Mouse (Mus musculus) intestine, embryonic 14.5 days (tissue): Measurements from ENCODE around the gene Ckm. TPM values are rescaled to one million over a fixed set of nuclear protein-coding genes. Genes with fewer than 3 reads are reported as not detected.

Experiments
- ATAC-seq: fragments of 200-750 bp; cut with Nextera tagmentation; replicated peaks from 2 replicates; pipeline ENCODE4 v1.8.0; 2017; ENCODE audit warnings: low read depth, moderate number of reproducible peaks, moderate TSS enrichment, moderate library complexity; ENCODE audit not compliant: low FRiP score, low TSS enrichment
- DNase-seq: peaks from one replicate; pipeline ENCODE4 v3.0.0-alpha.2; 2018; ENCODE audit warnings: low spot score
- H3K27ac ChIP-seq: fragments of 300-500 bp; sonication (generic); 2 replicates; pipeline ENCODE4 v1.5.1; 2014; ENCODE audit warnings: low read depth, mild to moderate bottlenecking, control low read depth
- H3K27me3 ChIP-seq: fragments of 300-500 bp; sonication (generic); replicated peaks from 2 replicates; pipeline ENCODE4 v1.6.1; 2014; ENCODE audit warnings: low read length, control low read depth; ENCODE audit not compliant: control insufficient read depth, insufficient read depth
- H3K36me3 ChIP-seq: fragments of 300-500 bp; sonication (generic); 2 replicates; pipeline ENCODE4 v1.6.1; 2014; ENCODE audit warnings: low read length, control low read depth; ENCODE audit not compliant: control insufficient read depth, insufficient read depth
- H3K4me1 ChIP-seq: fragments of 300-500 bp; sonication (generic); replicated peaks from 2 replicates; pipeline ENCODE4 v1.6.1; 2014; ENCODE audit warnings: low read length, control low read depth, mixed read lengths; ENCODE audit not compliant: control insufficient read depth, insufficient read depth
- H3K4me2 ChIP-seq: fragments of 300-500 bp; sonication (generic); 2 replicates; pipeline ENCODE4 v1.6.1; 2014; ENCODE audit warnings: low read length
- H3K4me3 ChIP-seq: fragments of 300-500 bp; sonication (generic); 2 replicates; pipeline ENCODE4 v1.5.1; 2014; ENCODE audit warnings: low read depth, low read length, control low read depth, mixed read lengths
- H3K9ac ChIP-seq: fragments of 300-500 bp; sonication (generic); 2 replicates; pipeline ENCODE4 v1.6.1; 2014; ENCODE audit warnings: mild to moderate bottlenecking, low read length
- H3K9me3 ChIP-seq: fragments of 300-500 bp; sonication (generic); 2 replicates; pipeline ENCODE4 v1.6.1; 2016; ENCODE audit warnings: low read length, control low read depth; ENCODE audit not compliant: control insufficient read depth
- WGBS: fragments of 180-500 bp; shearing (Covaris S2); extraction: QIAGEN DNeasy Blood & Tissue Kit; methylation state at CpG from one replicate; pipeline ENCODE4 v1.1.7; 2014; 5-methylcytosine and 5-hydroxymethylcytosine counted together
- polyA plus RNA-seq: library from polyadenylated mRNA; unstranded; fragments of >200 nt; fragmentation: Nextera tagmentation; extraction: Ambion mirVana; gene quantifications from 2 replicates; pipeline ENCODE4 v1.2.1, GENCODE M21; 2014

Gene Ckm
- polyA plus RNA-seq, 1 experiment from 2014 or later: 1.1 TPM

DNA sequence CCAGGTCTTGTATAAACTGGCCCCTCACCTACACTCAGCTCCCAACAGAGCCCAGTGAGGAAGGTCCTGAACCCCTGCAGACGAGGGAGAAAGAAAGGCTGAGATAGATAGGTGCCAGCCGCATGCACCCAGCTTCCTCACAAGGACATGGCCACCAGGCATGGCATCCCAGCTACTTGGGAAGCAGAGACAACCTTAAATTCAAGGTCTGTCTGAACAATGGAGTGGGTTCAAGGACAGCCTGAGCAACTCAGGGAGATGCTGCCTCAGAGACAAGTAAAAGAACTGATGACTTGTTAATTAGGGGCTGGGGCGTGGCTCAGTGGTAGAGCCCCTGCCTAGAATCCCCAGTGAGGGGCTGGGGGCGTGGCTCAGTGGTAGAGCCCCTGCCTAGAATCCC lies 50.6 kb downstream of the Ckm start:
- H3K4me3 ChIP-seq: no peak overlapping the region
- WGBS: 94% methylated on average over 4 of the region's 4 CpGs
- no peaks in the 10 kb centered on the region for H3K27me3 ChIP-seq
- no peak for ATAC-seq
- H3K4me1 ChIP-seq: peaks cover 14% of the 10 kb centered on the region
- H3K9ac ChIP-seq: no peak overlapping the region
- peaks cover 20% of the 10 kb centered on the region for H3K36me3 ChIP-seq
- H3K27ac ChIP-seq: no peak overlapping the region
- no peak overlapping the region for H3K4me2 ChIP-seq
- no peaks in the 10 kb centered on the region for H3K9me3 ChIP-seq
- no peak for DNase-seq

DNA sequence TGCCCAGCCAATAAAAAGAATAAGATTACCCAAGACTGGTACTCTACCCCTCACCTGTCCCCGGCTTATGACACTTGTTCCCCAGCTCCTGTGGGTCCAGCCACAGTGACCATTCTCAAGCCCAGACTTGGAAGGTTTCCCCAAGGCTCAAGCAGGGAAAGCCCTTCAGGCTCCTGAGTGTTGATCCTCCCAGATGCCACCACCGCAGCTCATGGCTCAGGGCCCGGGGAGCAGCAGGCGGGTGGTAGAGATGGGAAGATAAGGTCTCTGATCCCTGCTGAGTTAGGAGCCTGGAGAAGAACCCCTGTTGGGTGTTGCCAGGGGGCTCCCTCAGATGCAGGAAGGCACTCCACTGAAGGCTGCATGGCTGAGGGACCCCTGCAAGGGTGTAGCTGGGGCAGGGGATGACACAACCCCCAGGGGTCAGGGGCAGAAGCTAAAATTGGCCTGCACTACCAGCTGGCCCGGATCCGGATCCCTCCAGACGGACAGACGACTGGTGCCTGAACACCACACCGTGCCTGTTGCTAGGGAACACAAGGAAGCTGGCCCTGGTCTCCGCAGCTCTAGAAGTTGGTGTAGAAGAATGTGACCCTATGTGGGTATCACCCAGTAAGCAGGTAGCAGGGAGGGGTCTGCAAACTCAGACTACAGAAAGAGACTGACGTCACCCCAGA lies 51.4 kb downstream of the Ckm start:
- Histone ChIP-seq H3K4me3 (no peak overlapping the region), H3K4me1 (peaks cover 14% of the 10 kb centered on the region), H3K9me3 (no peaks in the 10 kb centered on the region), H3K36me3 (peaks cover 17% of the 10 kb centered on the region), H3K27me3 (no peaks in the 10 kb centered on the region), H3K9ac (no peak overlapping the region), H3K4me2 (no peak overlapping the region), H3K27ac (no peak overlapping the region)
- ATAC-seq (no peak), DNase-seq (no peak)
- 74% methylated on average over 11 of the region's 11 CpGs for WGBS

DNA sequence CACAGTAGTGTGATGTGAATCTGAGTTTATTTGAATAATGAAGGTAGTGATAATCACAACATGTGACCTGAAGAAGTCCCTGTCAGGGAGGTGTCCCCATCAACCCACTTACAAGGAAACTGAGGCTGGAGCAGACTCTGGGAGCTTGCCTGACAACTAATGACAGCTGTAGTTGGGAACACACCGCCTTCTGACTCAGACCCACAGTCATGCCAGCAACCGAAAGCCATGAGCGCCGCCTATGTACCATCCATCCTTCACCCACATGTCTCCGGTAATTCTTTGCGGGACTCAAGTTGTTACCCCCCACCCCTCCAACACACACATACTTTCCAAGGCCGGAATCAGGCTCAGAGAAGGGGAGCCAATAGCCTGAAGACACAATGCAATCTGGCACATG lies 52.1 kb downstream of the Ckm start:
- no peak overlapping the region for H3K27ac ChIP-seq
- peak overlapping the region; percentile 83 for H3K4me2 ChIP-seq
- peaks cover 11% of the 10 kb centered on the region; the same call in 1 of the 2 replicates for H3K36me3 ChIP-seq
- WGBS: 89% methylated on average over 7 of the region's 7 CpGs
- H3K4me3 ChIP-seq: peak overlapping the region; percentile 91; the same call in 1 of the 2 replicates
- no peak overlapping the region for H3K9ac ChIP-seq
- peaks cover 14% of the 10 kb centered on the region for H3K4me1 ChIP-seq
- H3K9me3 ChIP-seq: no peaks in the 10 kb centered on the region
- DNase-seq (no peak), ATAC-seq (no peak)
- H3K27me3 ChIP-seq: no peaks in the 10 kb centered on the region

DNA sequence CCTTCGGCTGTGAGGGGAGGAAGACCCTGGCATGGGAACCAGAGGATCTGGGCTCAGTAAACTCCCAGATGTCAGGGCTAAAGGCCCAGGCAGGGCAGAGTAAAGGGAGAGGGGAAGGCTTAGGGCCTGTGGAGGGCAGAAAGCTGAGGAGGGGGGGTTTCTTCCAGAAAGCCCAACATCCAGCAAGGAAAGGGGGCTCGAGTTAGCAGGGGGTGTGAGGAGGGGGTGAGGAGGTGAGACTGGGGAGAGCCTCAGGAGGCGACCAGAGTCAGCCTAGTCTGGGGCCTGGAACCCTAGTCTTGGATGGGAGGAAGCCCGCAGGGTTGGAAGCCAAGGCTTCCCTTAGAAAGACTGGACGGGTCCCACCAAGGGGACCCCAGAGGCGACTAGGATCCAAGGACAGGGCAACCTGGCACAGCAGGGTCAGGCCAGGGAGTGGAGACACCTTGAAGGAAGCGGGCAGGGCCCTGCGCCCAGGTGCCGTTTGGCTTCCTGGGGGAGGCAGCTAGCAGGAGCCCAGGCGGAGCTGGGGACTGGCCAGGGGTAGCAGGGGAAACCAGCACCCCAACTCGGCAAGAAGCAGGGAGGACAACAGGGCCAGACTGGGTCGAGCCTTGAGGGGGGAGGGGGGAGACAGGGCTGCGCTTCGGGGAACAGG lies 53.0 kb downstream of the Ckm start:
- no peaks in the 10 kb centered on the region for H3K27me3 ChIP-seq
- H3K4me2 ChIP-seq: peak overlapping the region; percentile 83
- H3K9ac ChIP-seq: peak overlapping the region; percentile 44
- peaks cover 14% of the 10 kb centered on the region for H3K4me1 ChIP-seq
- 0 out of 2 replicates have a peak, but pooled peaks cover 8% of the 10 kb centered on the region for H3K36me3 ChIP-seq
- H3K27ac ChIP-seq: peak overlapping the region; percentile 65; the same call in 1 of the 2 replicates
- 6% methylated on average over 14 of the region's 14 CpGs for WGBS
- DNase-seq: no peak
- no peaks in the 10 kb centered on the region for H3K9me3 ChIP-seq
- ATAC-seq: peak; percentile 12; the same call in 1 of the 2 replicates
- peak overlapping the region; percentile 91 for H3K4me3 ChIP-seq

DNA sequence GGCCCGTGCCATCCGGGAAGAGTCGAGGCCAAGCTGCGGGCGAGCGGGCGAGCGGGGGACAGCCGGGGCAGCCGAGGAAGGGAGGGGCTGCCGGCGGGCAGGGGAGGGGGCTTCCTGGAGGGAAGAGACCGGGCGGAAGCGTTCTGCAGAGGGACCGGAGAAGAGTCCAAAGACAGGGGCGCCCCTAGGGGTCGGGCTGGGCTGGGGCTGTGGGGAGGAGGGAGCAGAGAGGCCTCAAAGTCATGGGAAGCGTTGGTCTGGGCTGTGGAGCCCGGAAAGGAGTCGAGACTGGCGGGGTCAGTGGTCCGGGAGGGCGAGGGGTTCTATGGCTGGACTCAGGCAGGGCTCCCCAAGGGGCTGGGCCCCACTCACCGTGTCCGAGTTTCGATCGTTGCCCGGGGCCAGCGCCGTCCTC lies 53.5 kb downstream of the Ckm start:
- Histone ChIP-seq H3K4me3 (peak overlapping the region; percentile 91), H3K4me1 (peaks cover 14% of the 10 kb centered on the region), H3K4me2 (peak overlapping the region; percentile 83), H3K9ac (peak overlapping the region; percentile 44), H3K36me3 (0 out of 2 replicates have a peak, but pooled peaks cover 8% of the 10 kb centered on the region), H3K27ac (peak overlapping the region; percentile 65; the same call in 1 of the 2 replicates), H3K27me3 (no peaks in the 10 kb centered on the region), H3K9me3 (no peaks in the 10 kb centered on the region)
- DNase-seq (peak; percentile 86), ATAC-seq (peak; percentile 71)
- WGBS: 0% methylated on average over 22 of the region's 31 CpGs

DNA sequence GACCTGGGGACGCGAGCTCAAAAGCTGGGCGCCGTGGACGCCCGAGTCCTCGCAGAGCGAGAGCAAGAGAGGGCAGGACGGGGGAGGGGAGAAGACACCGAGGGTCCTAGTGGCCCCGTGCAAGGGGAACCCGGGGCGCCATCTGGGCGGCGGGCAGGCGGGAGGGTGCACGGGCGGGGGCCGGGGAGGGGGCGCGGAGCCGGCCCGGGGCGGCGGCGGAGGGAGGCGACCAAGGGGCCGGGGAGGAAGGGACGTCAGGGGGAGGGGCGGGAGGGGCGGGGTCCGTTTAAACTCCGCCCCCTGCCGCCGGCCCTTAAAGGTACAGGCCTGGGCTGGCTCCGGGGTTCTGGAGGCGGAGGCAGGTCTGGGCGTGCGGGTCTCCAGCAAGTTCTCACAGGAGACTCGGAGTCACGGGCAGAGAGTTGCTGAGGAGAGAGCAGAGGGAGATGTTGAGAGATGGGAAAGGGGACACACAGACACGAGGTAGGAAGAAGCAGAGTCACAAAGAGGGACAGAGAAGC lies 54.1 kb downstream of the Ckm start, which contains the start of gene Mark4:
Gene Mark4 (minus strand): TSS at position 231 of the 521 bp plus-strand sequence.
- no peaks in the 10 kb centered on the region for H3K27me3 ChIP-seq
- peak within 1 kb of the TSS; percentile 44 for H3K9ac ChIP-seq
- 0 out of 2 replicates have a peak, but pooled peaks cover 5% of the 10 kb centered on the region for H3K36me3 ChIP-seq
- ATAC-seq (peak; percentile 86), DNase-seq (peak; percentile 92)
- H3K9me3 ChIP-seq: no peaks in the 10 kb centered on the region
- peak within 1 kb of the TSS; percentile 83 for H3K4me2 ChIP-seq
- H3K27ac ChIP-seq: peak within 1 kb of the TSS; percentile 65; the same call in 1 of the 2 replicates
- WGBS: under 1% methylated on average over 37 of the region's 42 CpGs
- peak within 1 kb of the TSS; percentile 91 for H3K4me3 ChIP-seq
- H3K4me1 ChIP-seq: peaks cover 14% of the 10 kb centered on the region

DNA sequence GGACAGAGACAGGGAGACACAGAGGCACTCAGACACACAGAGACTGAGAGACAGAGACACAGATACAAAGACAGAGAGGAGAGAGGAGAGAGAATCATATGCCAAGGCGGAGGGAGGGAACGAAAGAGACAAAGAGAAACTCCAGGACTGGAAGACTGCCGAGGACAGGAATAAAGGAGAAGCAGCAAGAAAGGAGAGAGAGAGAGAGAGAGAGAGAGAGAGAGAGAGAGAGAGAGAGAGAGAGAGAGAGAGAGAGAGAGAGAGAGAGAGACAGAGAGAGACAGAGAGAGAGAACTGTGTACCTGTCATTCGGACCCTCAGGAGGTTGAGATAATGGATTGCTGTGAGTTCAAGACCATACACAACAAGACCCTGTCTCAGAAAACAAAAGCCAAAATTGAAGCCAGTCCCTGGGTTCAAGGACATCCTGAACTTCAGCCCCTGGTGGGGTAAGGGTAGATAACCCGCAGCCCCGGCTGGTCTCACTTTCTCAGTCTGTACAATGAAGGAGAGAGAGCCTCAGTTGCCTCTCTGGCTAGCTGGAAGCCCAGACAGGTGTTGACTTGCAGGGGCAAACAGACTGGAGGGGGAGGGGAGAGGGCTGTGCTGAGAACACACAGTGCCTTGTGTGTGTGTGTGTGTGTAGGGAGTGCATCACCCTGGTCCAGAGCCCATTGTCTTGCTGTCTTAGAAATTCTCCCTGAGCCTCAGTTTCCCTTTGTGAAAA lies 54.7 kb downstream of the Ckm start:
- Histone ChIP-seq H3K27ac (peak overlapping the region; percentile 65; the same call in 1 of the 2 replicates), H3K4me3 (peak overlapping the region; percentile 91), H3K9me3 (no peaks in the 10 kb centered on the region), H3K36me3 (0 out of 2 replicates have a peak, but pooled peaks cover 5% of the 10 kb centered on the region), H3K9ac (peak overlapping the region; percentile 44), H3K4me2 (peak overlapping the region; percentile 83), H3K27me3 (no peaks in the 10 kb centered on the region), H3K4me1 (peaks cover 18% of the 10 kb centered on the region)
- WGBS: 27% methylated on average over 6 of the region's 6 CpGs
- DNase-seq: no peak
- peak; percentile 10; the same call in 1 of the 2 replicates for ATAC-seq

DNA sequence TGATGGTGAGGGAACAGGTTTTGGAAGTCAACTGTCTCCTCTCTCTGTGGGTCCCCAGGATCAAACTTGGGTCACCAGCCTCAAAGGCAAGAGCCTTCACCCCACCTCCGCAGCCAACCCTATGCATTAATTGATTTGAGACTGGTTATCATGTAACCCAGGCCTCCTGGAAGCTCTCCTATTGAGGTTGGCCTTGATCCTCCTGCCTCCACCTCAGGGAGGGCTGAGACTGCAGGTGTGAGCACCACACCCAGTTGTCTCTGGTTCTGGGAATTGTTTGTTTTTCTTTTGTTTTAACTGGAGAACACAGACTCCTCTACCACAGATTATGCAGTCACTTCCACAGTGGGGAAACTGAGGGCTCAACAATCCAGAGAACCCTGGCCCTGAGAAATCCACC lies 55.9 kb downstream of the Ckm start:
- no peak overlapping the region for H3K4me3 ChIP-seq
- no peak overlapping the region for H3K27ac ChIP-seq
- no peaks in the 10 kb centered on the region for H3K27me3 ChIP-seq
- H3K4me1 ChIP-seq: peaks cover 25% of the 10 kb centered on the region
- no peak for ATAC-seq
- no peak overlapping the region for H3K4me2 ChIP-seq
- no peaks in the 10 kb centered on the region for H3K9me3 ChIP-seq
- DNase-seq: no peak
- H3K9ac ChIP-seq: no peak overlapping the region
- 0 out of 2 replicates have a peak, but pooled peaks cover 5% of the 10 kb centered on the region for H3K36me3 ChIP-seq
- 83% methylated on average over 1 of the region's 1 CpGs for WGBS
